Mouse (Mus musculus) stomach, postnatal 0 days (tissue): Measurements from ENCODE around the gene Lingo2. TPM values are rescaled to one million over a fixed set of nuclear protein-coding genes. Genes with fewer than 3 reads are reported as not detected.

ENCODE experiments used
- microRNA counts: library from miRNA; unstranded; fragments of <30 nt; microRNA quantifications from one replicate; lab custom pipeline; 2015
- microRNA-seq: library from miRNA; unstranded; fragments of <30 nt; microRNA quantifications from one replicate; pipeline ENCODE4, GENCODE M21; 2016
- polyA plus RNA-seq: library from polyadenylated mRNA; unstranded; fragments of >200 nt; fragmentation: Nextera tagmentation; extraction: Ambion mirVana; gene quantifications from 2 replicates; pipeline ENCODE4 v1.2.1, GENCODE M21; 2015

The Lingo2 gene
- polyA plus RNA-seq, 1 experiment from 2014 or later: 0.50 TPM

MicroRNAs within 50 kb of the gene (microRNA counts, 519-probe panel; counts per million panel counts)
- microRNA mmu-miR-873 (lab: Ali Mortazavi, UCI): not detected
- not detected for microRNA mmu-miR-876-3p (lab: Ali Mortazavi, UCI)
- microRNA mmu-miR-876-5p (lab: Ali Mortazavi, UCI): not detected

Small RNA genes within 50 kb of the gene (microRNA-seq; reads per million reads assigned to microRNA genes)
- gene Mir873a (not detected), gene Mir873b (not detected), gene Mir876 (not detected)
